Mouse (Mus musculus) CH12.LX (cell line): ENCODE results near the gene Ap1s2. TPM values are rescaled to one million over a fixed set of nuclear protein-coding genes. Genes with fewer than 3 reads are reported as not detected.
A peak's percentile ranks its signal among the peaks of the same experiment; 100 is the strongest.

Source experiments
- DNase-seq: peaks from one replicate; pipeline ENCODE4 v3.0.0-alpha.2; 2013; ENCODE audit errors: extremely low read depth
- H3K27ac ChIP-seq: 2 replicates; pipeline ENCODE4 v1.5.1; 2012; ENCODE audit warnings: low read depth, mild to moderate bottlenecking, control low read depth, moderate library complexity; ENCODE audit not compliant: insufficient read depth
- H3K27me3 ChIP-seq: replicated peaks from 2 replicates; pipeline ENCODE3; 2012; ENCODE audit warnings: inconsistent platforms
- H3K36me3 ChIP-seq, 2 experiments: replicated peaks in 1 of 2; 2 replicates each; pipeline versions ENCODE3 to v1.6.1; 2012; ENCODE audit warnings: inconsistent platforms in 1 of 2, low read length in 1 of 2, mild to moderate bottlenecking in 1 of 2, mixed read lengths in 1 of 2, moderate library complexity in 1 of 2; ENCODE audit not compliant: control insufficient read depth in 1 of 2, insufficient read depth in 1 of 2
- H3K4me1 ChIP-seq, 2 experiments: 2 replicates each; pipeline ENCODE4 v1.6.1; 2012; ENCODE audit warnings: inconsistent platforms in 1 of 2, moderate library complexity in 1 of 2; ENCODE audit not compliant: insufficient read depth in 2 of 2, control insufficient read depth in 1 of 2
- H3K4me2 ChIP-seq: 2 replicates; pipeline ENCODE4 v1.6.1; 2012; ENCODE audit warnings: low read depth, mild to moderate bottlenecking, control low read depth; ENCODE audit not compliant: poor library complexity, insufficient read depth, severe bottlenecking
- H3K4me3 ChIP-seq, 3 experiments: fragments of 150-350 bp in 1 of 3; sonication (generic) in 1 of 3; replicated peaks in 1 of 3; 2 replicates each; pipeline versions ENCODE3 to v1.5.1; 2011 to 2012; ENCODE audit warnings: low read depth in 2 of 3, low read length in 2 of 3, mild to moderate bottlenecking in 2 of 3, moderate library complexity in 2 of 3, control low read depth in 1 of 3, improper control_type of control experiment in 1 of 3, inconsistent platforms in 1 of 3, mixed read lengths in 1 of 3; ENCODE audit not compliant: poor library complexity in 1 of 3
- H3K79me2 ChIP-seq: replicated peaks from 2 replicates; pipeline ENCODE4 v1.6.1; 2012; ENCODE audit warnings: mild to moderate bottlenecking, moderate library complexity; ENCODE audit not compliant: control insufficient read depth, poor library complexity, insufficient read depth, severe bottlenecking; ENCODE audit errors: extremely low read depth
- H3K9ac ChIP-seq: 2 replicates; pipeline ENCODE4 v1.6.1; 2012; ENCODE audit warnings: low read depth, mild to moderate bottlenecking, control low read depth, moderate library complexity; ENCODE audit not compliant: insufficient read depth
- H3K9me3 ChIP-seq: replicated peaks from 2 replicates; pipeline ENCODE3; 2012; ENCODE audit warnings: low read length, inconsistent platforms, mixed read lengths
- BHLHE40 ChIP-seq: IDR thresholded peaks from 2 replicates; pipeline ENCODE4 v1.6.1; 2011; ENCODE audit warnings: mild to moderate bottlenecking, low read depth, low read length, improper control_type of control experiment
- CHD1 ChIP-seq: IDR thresholded peaks from 2 replicates; pipeline ENCODE4 v1.6.1; 2012; ENCODE audit warnings: low read depth, low read length, improper control_type of control experiment, inconsistent platforms
- CHD2 ChIP-seq: IDR thresholded peaks from 2 replicates; pipeline ENCODE4 v1.6.1; 2011; ENCODE audit warnings: low read length, improper control_type of control experiment
- CTCF ChIP-seq, 2 experiments: IDR thresholded peaks in 1 of 2; conservative IDR thresholded peaks in 1 of 2; 2 replicates each; pipeline ENCODE4 v1.5.1; 2011 to 2012; ENCODE audit warnings: low read depth in 2 of 2, low read length in 2 of 2, improper control_type of control experiment in 1 of 2, inconsistent platforms in 1 of 2, mild to moderate bottlenecking in 1 of 2, moderate library complexity in 1 of 2
- E2F4 ChIP-seq: IDR thresholded peaks from 2 replicates; pipeline ENCODE4 v1.6.1; 2011; ENCODE audit warnings: low read depth, low read length, improper control_type of control experiment; ENCODE audit not compliant: insufficient replicate concordance
- ELF1 ChIP-seq: IDR thresholded peaks from 2 replicates; pipeline ENCODE4 v1.6.1; 2014; ENCODE audit warnings: low read depth, mild to moderate bottlenecking, inconsistent platforms, low read length, improper control_type of control experiment
- EP300 ChIP-seq: IDR thresholded peaks from 2 replicates; pipeline ENCODE4 v1.6.1; 2011; ENCODE audit warnings: low read length, improper control_type of control experiment
- ETS1 ChIP-seq: conservative IDR thresholded peaks from 2 replicates; pipeline ENCODE4 v1.6.1; 2012; ENCODE audit warnings: low read depth, mild to moderate bottlenecking, inconsistent platforms, low read length, improper control_type of control experiment, moderate library complexity
- GABPA ChIP-seq: IDR thresholded peaks from 2 replicates; pipeline ENCODE4 v1.6.1; 2012; ENCODE audit warnings: low read depth, low read length, improper control_type of control experiment, inconsistent platforms; ENCODE audit not compliant: insufficient replicate concordance
- HCFC1 ChIP-seq: IDR thresholded peaks from 2 replicates; pipeline ENCODE4 v1.6.1; 2012; ENCODE audit warnings: low read depth, mild to moderate bottlenecking, inconsistent platforms, low read length, improper control_type of control experiment
- IRF4 ChIP-seq: IDR thresholded peaks from 2 replicates; pipeline ENCODE4 v1.6.1; 2014; ENCODE audit warnings: low read depth, mild to moderate bottlenecking, inconsistent platforms, low read length, improper control_type of control experiment
- JUN ChIP-seq: IDR thresholded peaks from 2 replicates; pipeline ENCODE4 v1.6.1; 2011; ENCODE audit warnings: low read depth, mild to moderate bottlenecking, low read length, improper control_type of control experiment, moderate library complexity; ENCODE audit not compliant: insufficient read depth
- JUND ChIP-seq: conservative IDR thresholded peaks from 2 replicates; pipeline ENCODE4 v1.6.1; 2011; ENCODE audit warnings: low read depth, low read length, improper control_type of control experiment
- KAT2A ChIP-seq: IDR thresholded peaks from 2 replicates; pipeline ENCODE4 v1.6.1; 2012; ENCODE audit warnings: low read length, improper control_type of control experiment, inconsistent platforms; ENCODE audit not compliant: insufficient replicate concordance
- MAFK ChIP-seq: IDR thresholded peaks from 2 replicates; pipeline ENCODE4 v1.6.1; 2011; ENCODE audit warnings: low read length, improper control_type of control experiment; ENCODE audit not compliant: insufficient replicate concordance
- MAX ChIP-seq: IDR thresholded peaks from 2 replicates; pipeline ENCODE4 v1.6.1; 2011; ENCODE audit warnings: low read length, improper control_type of control experiment
- MAZ ChIP-seq: IDR thresholded peaks from 2 replicates; pipeline ENCODE4 v1.6.1; 2012; ENCODE audit warnings: low read depth, mild to moderate bottlenecking, inconsistent platforms, low read length, improper control_type of control experiment, moderate library complexity
- MEF2A ChIP-seq: IDR thresholded peaks from 2 replicates; pipeline ENCODE4 v1.6.1; 2014; ENCODE audit warnings: low read depth, mild to moderate bottlenecking, inconsistent platforms, low read length, improper control_type of control experiment, borderline replicate concordance
- MXI1 ChIP-seq: IDR thresholded peaks from 2 replicates; pipeline ENCODE4 v1.6.1; 2011; ENCODE audit warnings: mild to moderate bottlenecking, low read depth, low read length, improper control_type of control experiment
- MYC ChIP-seq: IDR thresholded peaks from 2 replicates; pipeline ENCODE4 v1.6.1; 2011; ENCODE audit warnings: low read depth, mild to moderate bottlenecking, improper control_type of control experiment, low read length
- NELFE ChIP-seq: IDR thresholded peaks from 2 replicates; pipeline ENCODE4 v1.6.1; 2011; ENCODE audit warnings: low read depth, low read length, improper control_type of control experiment
- NRF1 ChIP-seq: IDR thresholded peaks from 2 replicates; pipeline ENCODE4 v1.6.1; 2014; ENCODE audit warnings: low read depth, mild to moderate bottlenecking, inconsistent platforms, low read length, improper control_type of control experiment, moderate library complexity
- PAX5 ChIP-seq: IDR thresholded peaks from 2 replicates; pipeline ENCODE4 v1.6.1; 2012; ENCODE audit warnings: low read length, inconsistent platforms, mixed read lengths
- POLR2A ChIP-seq: IDR thresholded peaks from 2 replicates; pipeline ENCODE4 v1.6.1; 2011; ENCODE audit warnings: low read depth, mild to moderate bottlenecking, improper control_type of control experiment, low read length
- POLR2AphosphoS2 ChIP-seq: IDR thresholded peaks from 2 replicates; pipeline ENCODE4 v1.6.1; 2011; ENCODE audit warnings: low read depth, low read length, improper control_type of control experiment
- RAD21 ChIP-seq: IDR thresholded peaks from 2 replicates; pipeline ENCODE4 v1.6.1; 2011; ENCODE audit warnings: low read depth, mild to moderate bottlenecking, low read length, improper control_type of control experiment, moderate library complexity
- RCOR1 ChIP-seq: conservative IDR thresholded peaks from 2 replicates; pipeline ENCODE4 v1.6.1; 2012; ENCODE audit warnings: low read depth, mild to moderate bottlenecking, inconsistent platforms, low read length, improper control_type of control experiment
- SIN3A ChIP-seq: IDR thresholded peaks from 2 replicates; pipeline ENCODE4 v1.6.1; 2012; ENCODE audit warnings: low read length, improper control_type of control experiment, inconsistent platforms
- SMC3 ChIP-seq: IDR thresholded peaks from 2 replicates; pipeline ENCODE4 v1.6.1; 2011; ENCODE audit warnings: low read depth, low read length, improper control_type of control experiment
- TBP ChIP-seq: conservative IDR thresholded peaks from 2 replicates; pipeline ENCODE4 v1.6.1; 2011; ENCODE audit warnings: low read depth, low read length, improper control_type of control experiment
- TCF12 ChIP-seq: IDR thresholded peaks from 2 replicates; pipeline ENCODE4 v1.6.1; 2014; ENCODE audit warnings: low read depth, mild to moderate bottlenecking, inconsistent platforms, low read length, improper control_type of control experiment
- UBTF ChIP-seq: IDR thresholded peaks from 2 replicates; pipeline ENCODE4 v1.6.1; 2012; ENCODE audit warnings: low read depth, mild to moderate bottlenecking, inconsistent platforms, low read length, improper control_type of control experiment, moderate library complexity
- USF1 ChIP-seq: IDR thresholded peaks from 2 replicates; pipeline ENCODE4 v1.6.1; 2014; ENCODE audit warnings: low read depth, mild to moderate bottlenecking, inconsistent platforms, low read length, improper control_type of control experiment
- USF2 ChIP-seq: conservative IDR thresholded peaks from 2 replicates; pipeline ENCODE4 v1.6.1; 2011; ENCODE audit warnings: low read depth, low read length, improper control_type of control experiment
- ZC3H11A ChIP-seq: IDR thresholded peaks from 2 replicates; pipeline ENCODE4 v1.6.1; 2012; ENCODE audit warnings: low read depth, mild to moderate bottlenecking, inconsistent platforms, low read length, improper control_type of control experiment
- ZKSCAN1 ChIP-seq: IDR thresholded peaks from 2 replicates; pipeline ENCODE4 v1.6.1; 2012; ENCODE audit warnings: low read depth, inconsistent platforms, low read length, improper control_type of control experiment, borderline replicate concordance
- ZMIZ1 ChIP-seq: IDR thresholded peaks from 2 replicates; pipeline ENCODE4 v1.6.1; 2012; ENCODE audit warnings: low read depth, mild to moderate bottlenecking, inconsistent platforms, low read length, improper control_type of control experiment
- ZNF384 ChIP-seq: IDR thresholded peaks from 2 replicates; pipeline ENCODE4 v1.6.1; 2012; ENCODE audit warnings: low read depth, low read length, improper control_type of control experiment, inconsistent platforms
- dilution Hi-C: fragments of 300-500 bp; cut with MboI; formaldehyde crosslinking; loops from 2 replicates; pipeline ENCODE4 v1.14.3; 2020; ENCODE audit warnings: low sequenced_read_pairs; ENCODE audit not compliant: extremely low pct_unique_long_range_greater_than_20kb, extremely low pct_ligation_motif_present
- in situ Hi-C: fragments of 300-500 bp; cut with MboI; formaldehyde crosslinking; loops from 3 replicates; pipeline ENCODE4 v1.14.3; 2019; ENCODE audit warnings: low sequenced_read_pairs, low pct_ligation_motif_present, low pct_unique_long_range_greater_than_20kb, mixed read lengths
- polyA plus RNA-seq: library from polyadenylated mRNA; unstranded; fragments of >175 nt; gene quantifications from 2 replicates; pipeline ENCODE4 v1.2.1, GENCODE M21; 2012; ENCODE audit warnings: low read depth; ENCODE audit not compliant: insufficient read length
- total RNA-seq, 2 experiments: library from RNA; depleted of rRNA; stranded (reverse); fragments of 300-350 nt in 1 of 2; fragments of >200 nt in 1 of 2; gene quantifications; 2 replicates each; pipeline ENCODE4 v1.2.3; 2012 to 2014

The Ap1s2 gene
- total and polyA plus RNA-seq, 3 experiments, result 4.3 to 12.3 (median 8.9) TPM

DNA sequence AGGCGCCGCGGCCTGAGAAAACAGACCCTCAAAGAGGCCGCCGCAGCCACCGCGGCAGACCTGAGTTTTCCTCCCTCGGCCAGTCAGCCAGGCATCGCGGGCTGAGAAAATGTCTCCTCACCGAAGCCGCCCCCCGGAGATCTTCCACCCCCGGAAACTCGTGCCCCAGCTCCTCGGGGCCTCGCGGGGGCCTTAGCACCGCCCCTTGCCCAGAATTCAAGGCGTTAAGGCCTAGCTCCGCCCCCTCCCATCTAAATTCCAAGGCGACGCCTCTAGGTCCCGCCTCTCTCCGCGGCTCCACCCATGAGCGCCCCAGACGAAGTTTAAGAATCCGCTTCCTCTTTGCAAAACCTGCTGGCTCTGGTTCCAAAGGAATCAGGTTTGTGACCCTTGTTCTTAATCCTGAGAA lies 49.7 kb downstream of the Ap1s2 start, which contains the start of gene Zrsr2:
Gene Zrsr2 (minus strand): TSS at position 195 of the 409 bp plus-strand sequence.
- H3K36me3 ChIP-seq, result peaks cover 11 to 32% of the 10 kb centered on the region in 2 experiments
- H3K27me3 ChIP-seq, result no peaks in the 10 kb centered on the region
- peak within 1 kb of the TSS; percentile 97 for H3K9ac ChIP-seq
- TF ChIP-seq MAZ, result 0 out of 2 replicates have a peak, but pooled peaks have one; percentile 41
- TF ChIP-seq E2F4, result no peak
- TF ChIP-seq POLR2AphosphoS2, result 0 out of 2 replicates have a peak, but pooled peaks have one; percentile 73
- TF ChIP-seq POLR2A, result peak; percentile 77
- no peak for TF ChIP-seq EP300
- peak; percentile 33; the same call in 1 of the 2 replicates for TF ChIP-seq BHLHE40
- no peak for TF ChIP-seq MAFK
- TF ChIP-seq CHD2, result no peak
- TF ChIP-seq CTCF (conservative IDR thresholded peaks at IDR 0.05 in 1 of 2, IDR thresholded peaks at IDR 0.05 in 1 of 2; ENCODE audit: low read depth in 2 of 2, low read length in 2 of 2), result no peak
- TF ChIP-seq KAT2A, result no peak
- no peak for TF ChIP-seq GABPA
- TF ChIP-seq JUN, result no peak
- TF ChIP-seq SIN3A, result 0 out of 2 replicates have a peak, but pooled peaks have one; percentile 6
- peak; percentile 13; the same call in 1 of the 2 replicates for TF ChIP-seq USF1
- no peak for TF ChIP-seq ZKSCAN1
- peak; percentile 71; the same call in 1 of the 2 replicates for TF ChIP-seq NELFE
- TF ChIP-seq ZMIZ1, result peak; percentile 25; the same call in 1 of the 2 replicates
- no peak for TF ChIP-seq ETS1
- peak; percentile 52 for TF ChIP-seq ELF1
- no peak for TF ChIP-seq TCF12
- TF ChIP-seq TBP, result no peak
- no peak for TF ChIP-seq JUND
- TF ChIP-seq PAX5, result no peak
- no peak for TF ChIP-seq MYC
- no peak for TF ChIP-seq MEF2A
- no peak for TF ChIP-seq NRF1
- no peak for TF ChIP-seq IRF4
- TF ChIP-seq MAX, result no peak
- no peak for TF ChIP-seq ZNF384
- no peak for TF ChIP-seq UBTF
- peak; percentile 36; the same call in 1 of the 2 replicates for TF ChIP-seq MXI1
- TF ChIP-seq CHD1, result no peak
- peak; percentile 53 for TF ChIP-seq HCFC1
- TF ChIP-seq SMC3, result no peak
- TF ChIP-seq RAD21, result no peak
- TF ChIP-seq USF2, result no peak
- no peak for TF ChIP-seq ZC3H11A
- TF ChIP-seq RCOR1, result no peak
- H3K27ac ChIP-seq, result peak within 1 kb of the TSS; percentile 96
- peak within 1 kb of the TSS; percentile 82 for H3K4me2 ChIP-seq
- H3K79me2 ChIP-seq, result peaks cover 15% of the 10 kb centered on the region
- peak within 1 kb of the TSS; percentile 75 to 89 (median 83) for H3K4me3 ChIP-seq
- peaks cover 1% of the 10 kb centered on the region for H3K9me3 ChIP-seq
- peak; percentile 92 for DNase-seq
- no peaks in the 10 kb centered on the region for H3K4me1 ChIP-seq
- in situ Hi-C loops, result no loop called here
- dilution Hi-C loops, result no loop called here
